Comparison of ENCODE assay signal across 14 mouse cellular contexts in genomic region chr1:83661808-83662802, GRCm38 (mm10).
DNase-seq lines count a peak whose midpoint lies in the region; ATAC-seq and TF ChIP-seq lines count a peak whose summit lies in the region.
"Had no signal": no experiment of that assay in that cellular context is flagged by ENCODE, and none has a peak within 500 bp of the region (broad histone marks: within the 10 kb centered on the region; RNA-seq: fewer than 3 reads in every experiment).

No protein-coding gene starts in this region.

- H3K4me1 ChIP-seq in hindbrain, embryonic 16.5 days (ENCODE audit: control insufficient read depth, insufficient read depth, low read depth, low read length), result no peaks in the 10 kb centered on the region
- no peaks in the 10 kb centered on the region for H3K4me1 ChIP-seq in hindbrain, embryonic 11.5 days (replicated peaks; ENCODE audit: control insufficient read depth, insufficient read depth, low read length)
- 0 out of 2 replicates have a peak, but pooled peaks cover 3% of the 10 kb centered on the region for H3K4me1 ChIP-seq in forebrain, embryonic 16.5 days (replicated peaks; ENCODE audit: control insufficient read depth, insufficient read depth, low read length)
- no peaks in the 10 kb centered on the region for H3K4me1 ChIP-seq in midbrain, embryonic 16.5 days (ENCODE audit: control insufficient read depth, insufficient read depth, low read length)
- H3K4me1 ChIP-seq in intestine, embryonic 16.5 days (ENCODE audit: control insufficient read depth, insufficient read depth, low read length), result no peaks in the 10 kb centered on the region
- H3K4me1 ChIP-seq: embryonic facial prominence, embryonic 15.5 days; intestine, embryonic 15.5 days had no signal

- no peaks in the 10 kb centered on the region for H3K9me3 ChIP-seq in hindbrain, embryonic 16.5 days (ENCODE audit: control insufficient read depth, low read length)
- no peaks in the 10 kb centered on the region for H3K9me3 ChIP-seq in hindbrain, embryonic 11.5 days (ENCODE audit: control insufficient read depth, low read length)
- H3K9me3 ChIP-seq in forebrain, embryonic 16.5 days (ENCODE audit: control insufficient read depth, low read length), result no peaks in the 10 kb centered on the region
- H3K9me3 ChIP-seq in midbrain, embryonic 16.5 days (replicated peaks; ENCODE audit: control insufficient read depth, low read length, poor library complexity, severe bottlenecking), result no peaks in the 10 kb centered on the region
- H3K9me3 ChIP-seq in intestine, embryonic 16.5 days (ENCODE audit: control insufficient read depth, low read length), result no peaks in the 10 kb centered on the region
- H3K9me3 ChIP-seq: embryonic facial prominence, embryonic 15.5 days; intestine, embryonic 15.5 days had no signal

- WGBS in hindbrain, embryonic 16.5 days, result 84% methylated on average over 3 of the region's 3 CpGs
- 92% methylated on average over 3 of the region's 3 CpGs for WGBS in hindbrain, embryonic 11.5 days
- WGBS in forebrain, embryonic 16.5 days, result 84% methylated on average over 3 of the region's 3 CpGs
- WGBS in midbrain, embryonic 16.5 days, result 74% methylated on average over 3 of the region's 3 CpGs
- WGBS in intestine, embryonic 16.5 days, result 83% methylated on average over 3 of the region's 3 CpGs

- no peak for DNase-seq in hindbrain, embryonic 11.5 days (ENCODE audit: low spot score)
- peak; percentile 23 to 34 for DNase-seq in layer of hippocampus, adult 2 months (ENCODE audit: low spot score in 2 of 2)
- DNase-seq: cerebellum, postnatal 36 days; heart, adult 18-20 months; kidney, postnatal 14 days; thymus, postnatal 14 days had no signal

- H3K27me3 ChIP-seq in hindbrain, embryonic 16.5 days (replicated peaks; ENCODE audit: control insufficient read depth, insufficient read depth, low read length), result no peaks in the 10 kb centered on the region
- H3K27me3 ChIP-seq in hindbrain, embryonic 11.5 days (ENCODE audit: control insufficient read depth, insufficient read depth, low read length), result no peaks in the 10 kb centered on the region
- no peaks in the 10 kb centered on the region for H3K27me3 ChIP-seq in forebrain, embryonic 16.5 days (replicated peaks; ENCODE audit: control insufficient read depth, insufficient read depth, low read length)
- H3K27me3 ChIP-seq in midbrain, embryonic 16.5 days (ENCODE audit: control insufficient read depth, insufficient read depth, low read depth, low read length), result no peaks in the 10 kb centered on the region
- no peaks in the 10 kb centered on the region for H3K27me3 ChIP-seq in intestine, embryonic 16.5 days (replicated peaks; ENCODE audit: control insufficient read depth, insufficient read depth, low read length)
- H3K27me3 ChIP-seq: embryonic facial prominence, embryonic 15.5 days; intestine, embryonic 15.5 days had no signal

- H3K9ac ChIP-seq in hindbrain, embryonic 16.5 days (ENCODE audit: low read depth, low read length), result no peak overlapping the region
- H3K9ac ChIP-seq in hindbrain, embryonic 11.5 days (ENCODE audit: low read depth, low read length), result no peak overlapping the region
- H3K9ac ChIP-seq in forebrain, embryonic 16.5 days (replicated peaks; ENCODE audit: low read depth, low read length), result no peak overlapping the region
- H3K9ac ChIP-seq in midbrain, embryonic 16.5 days (ENCODE audit: low read depth, low read length), result no peak overlapping the region
- H3K9ac ChIP-seq in intestine, embryonic 16.5 days (ENCODE audit: low read depth, low read length), result no peak overlapping the region
- H3K9ac ChIP-seq: embryonic facial prominence, embryonic 15.5 days; intestine, embryonic 15.5 days had no signal

- no peaks in the 10 kb centered on the region for H3K36me3 ChIP-seq in hindbrain, embryonic 16.5 days (ENCODE audit: control insufficient read depth, insufficient read depth, low read length)
- H3K36me3 ChIP-seq in hindbrain, embryonic 11.5 days (ENCODE audit: control insufficient read depth, insufficient read depth, low read length), result no peaks in the 10 kb centered on the region
- H3K36me3 ChIP-seq in forebrain, embryonic 16.5 days (ENCODE audit: control insufficient read depth, insufficient read depth), result no peaks in the 10 kb centered on the region
- H3K36me3 ChIP-seq in midbrain, embryonic 16.5 days (ENCODE audit: control insufficient read depth, insufficient read depth, low read length), result no peaks in the 10 kb centered on the region
- H3K36me3 ChIP-seq in intestine, embryonic 16.5 days (ENCODE audit: control insufficient read depth, insufficient read depth, low read length), result no peaks in the 10 kb centered on the region
- H3K36me3 ChIP-seq: embryonic facial prominence, embryonic 15.5 days; intestine, embryonic 15.5 days had no signal

- peak; percentile 82 for ATAC-seq in hindbrain, embryonic 16.5 days
- ATAC-seq in hindbrain, embryonic 11.5 days (ENCODE audit: low FRiP score), result no peak
- ATAC-seq in forebrain, embryonic 16.5 days, result peak; percentile 63
- peak; percentile 91 for ATAC-seq in midbrain, embryonic 16.5 days
- ATAC-seq in intestine, embryonic 16.5 days, result no peak
- ATAC-seq in megakaryocyte-erythroid progenitor cell, adult 5-6 weeks (replicated peaks; ENCODE audit: low FRiP score, low TSS enrichment, poor library complexity, severe bottlenecking), result no peak
- ATAC-seq: intestine, embryonic 15.5 days had no signal

- no peak overlapping the region for H3K4me3 ChIP-seq in hindbrain, embryonic 16.5 days (ENCODE audit: low read length)
- no peak overlapping the region for H3K4me3 ChIP-seq in hindbrain, embryonic 11.5 days (ENCODE audit: low read depth, low read length)
- H3K4me3 ChIP-seq in forebrain, embryonic 16.5 days (replicated peaks; ENCODE audit: low read length), result no peak overlapping the region
- H3K4me3 ChIP-seq in layer of hippocampus, adult 2 months, result no peak overlapping the region
- H3K4me3 ChIP-seq in midbrain, embryonic 16.5 days (ENCODE audit: low read depth, low read length), result no peak overlapping the region
- no peak overlapping the region for H3K4me3 ChIP-seq in intestine, embryonic 16.5 days (ENCODE audit: low read length)
- H3K4me3 ChIP-seq: embryonic facial prominence, embryonic 15.5 days; intestine, embryonic 15.5 days had no signal

- no peak overlapping the region for H3K4me2 ChIP-seq in hindbrain, embryonic 16.5 days (ENCODE audit: low read length)
- H3K4me2 ChIP-seq in hindbrain, embryonic 11.5 days (replicated peaks; ENCODE audit: low read depth, low read length), result no peak overlapping the region
- no peak overlapping the region for H3K4me2 ChIP-seq in forebrain, embryonic 16.5 days (ENCODE audit: low read length)
- H3K4me2 ChIP-seq in midbrain, embryonic 16.5 days (ENCODE audit: low read length), result no peak overlapping the region
- H3K4me2 ChIP-seq in intestine, embryonic 16.5 days (ENCODE audit: low read depth, low read length), result no peak overlapping the region
- H3K4me2 ChIP-seq: embryonic facial prominence, embryonic 15.5 days; intestine, embryonic 15.5 days had no signal

- no peak overlapping the region for H3K27ac ChIP-seq in hindbrain, embryonic 16.5 days (ENCODE audit: low read depth, low read length)
- no peak overlapping the region for H3K27ac ChIP-seq in hindbrain, embryonic 11.5 days (ENCODE audit: low read depth, low read length)
- no peak overlapping the region for H3K27ac ChIP-seq in forebrain, embryonic 16.5 days (ENCODE audit: low read length)
- peak overlapping the region; percentile 79 for H3K27ac ChIP-seq in layer of hippocampus, adult 2 months
- no peak overlapping the region for H3K27ac ChIP-seq in midbrain, embryonic 16.5 days (ENCODE audit: low read length)
- H3K27ac ChIP-seq in intestine, embryonic 16.5 days (ENCODE audit: low read length), result no peak overlapping the region
- H3K27ac ChIP-seq: embryonic facial prominence, embryonic 15.5 days; intestine, embryonic 15.5 days; macrophage had no signal

- no peak for TF ChIP-seq CTCF in layer of hippocampus, adult 2 months (conservative IDR thresholded peaks at IDR 0.05)

Comparison
In these comparisons a context has a peak if more than half of its experiments do, and no peak if none do; other contexts are left out.
1. ATAC-seq: peak in hindbrain, embryonic 16.5 days (single experiment), forebrain, embryonic 16.5 days (single experiment) and midbrain, embryonic 16.5 days (single experiment); none in hindbrain, embryonic 11.5 days (single experiment), intestine, embryonic 16.5 days (single experiment) and megakaryocyte-erythroid progenitor cell, adult 5-6 weeks (single experiment).